Mouse (Mus musculus) embryonic facial prominence, embryonic 15.5 days (tissue): Measurements from ENCODE around the gene Hip1r. TPM values are rescaled to one million over a fixed set of nuclear protein-coding genes. Genes with fewer than 3 reads are reported as not detected.

Source experiments
- ATAC-seq: fragments of 200-750 bp; cut with Nextera tagmentation; 2 replicates; pipeline ENCODE4 v1.8.0; 2017; ENCODE audit warnings: low read depth, moderate TSS enrichment; ENCODE audit not compliant: insufficient number of reproducible peaks, low FRiP score, low TSS enrichment
- H3K27ac ChIP-seq: fragments of 300-500 bp; sonication (generic); replicated peaks from 2 replicates; pipeline ENCODE4 v1.5.1; 2015; ENCODE audit warnings: mild to moderate bottlenecking, inconsistent platforms
- H3K27me3 ChIP-seq: fragments of 300-500 bp; sonication (generic); 2 replicates; pipeline ENCODE4 v1.6.1; 2015; ENCODE audit warnings: inconsistent platforms
- H3K36me3 ChIP-seq: fragments of 300-500 bp; sonication (generic); 2 replicates; pipeline ENCODE4 v1.6.1; 2015; ENCODE audit warnings: mild to moderate bottlenecking, inconsistent platforms
- H3K4me1 ChIP-seq: fragments of 300-500 bp; sonication (generic); 2 replicates; pipeline ENCODE4 v1.6.1; 2015; ENCODE audit warnings: inconsistent platforms
- H3K4me2 ChIP-seq: fragments of 300-500 bp; sonication (generic); replicated peaks from 2 replicates; pipeline ENCODE4 v1.6.1; 2015; ENCODE audit warnings: mild to moderate bottlenecking, inconsistent platforms
- H3K4me3 ChIP-seq: fragments of 300-500 bp; sonication (generic); replicated peaks from 2 replicates; pipeline ENCODE4 v1.5.1; 2015; ENCODE audit warnings: mild to moderate bottlenecking, inconsistent platforms
- H3K9ac ChIP-seq: fragments of 300-500 bp; sonication (generic); 2 replicates; pipeline ENCODE4 v1.6.1; 2015; ENCODE audit warnings: inconsistent platforms
- H3K9me3 ChIP-seq: fragments of 300-500 bp; sonication (generic); replicated peaks from 2 replicates; pipeline ENCODE4 v1.6.1; 2016; ENCODE audit warnings: inconsistent platforms
- WGBS: fragments of 180-500 bp; shearing (Covaris S2); methylation state at CpG from one replicate; pipeline ENCODE4 v1.1.7; 2015; 5-methylcytosine and 5-hydroxymethylcytosine counted together
- polyA plus RNA-seq: library from polyadenylated mRNA; unstranded; fragments of >200 nt; fragmentation: Nextera tagmentation; extraction: Ambion mirVana; gene quantifications from 2 replicates; pipeline ENCODE4 v1.2.1, GENCODE M21; 2015

The Hip1r gene
- 14.2 and 16.1 TPM in 2 replicates for polyA plus RNA-seq

DNA sequence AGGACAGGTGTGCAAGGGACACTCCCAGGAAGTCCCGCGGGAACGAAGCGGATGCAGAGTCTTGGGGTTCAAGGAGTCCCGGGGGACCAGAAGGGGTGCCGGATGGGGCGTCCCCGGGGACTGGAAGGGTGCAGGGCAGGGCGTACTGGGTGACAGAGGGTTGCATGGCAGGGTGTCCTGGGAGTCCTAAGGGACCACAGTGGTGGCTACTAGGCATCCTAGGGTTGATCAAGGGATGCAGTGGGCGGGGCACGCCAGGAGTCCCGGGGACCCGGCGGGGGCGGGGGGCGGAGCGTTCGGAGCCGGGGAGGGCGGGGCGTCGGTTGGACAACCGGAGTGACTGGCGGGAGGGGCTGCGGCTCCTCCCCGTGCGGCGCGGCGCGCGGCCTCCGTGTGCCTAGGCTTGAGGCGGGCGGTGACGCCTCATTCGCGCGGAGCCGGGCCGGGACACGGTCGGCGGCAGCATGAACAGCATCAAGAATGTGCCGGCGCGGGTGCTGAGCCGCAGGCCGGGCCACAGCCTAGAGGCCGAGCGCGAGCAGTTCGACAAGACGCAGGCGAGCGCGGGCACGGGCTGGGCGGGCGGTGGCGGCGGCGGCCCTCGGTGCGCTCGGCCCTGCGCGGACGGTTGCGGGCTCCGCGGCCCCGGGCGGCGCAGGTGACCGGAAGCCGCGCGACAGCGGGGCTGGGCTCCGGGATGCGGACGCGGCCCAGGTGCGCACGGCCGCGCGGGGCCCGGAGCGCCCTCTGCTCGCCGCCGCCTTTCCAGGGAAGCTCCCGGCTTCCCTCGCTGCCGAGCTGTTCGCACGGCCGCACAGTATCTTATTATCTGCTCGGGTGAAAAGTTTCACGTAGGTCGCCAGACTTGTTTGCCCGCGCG, at the start of gene Hip1r:
Hip1r (plus strand) TSS at position 330 of the 880 bp plus-strand sequence.
- Histone ChIP-seq H3K27ac (peak within 1 kb of the TSS; percentile 3), H3K4me3 (peak within 1 kb of the TSS; percentile 55), H3K36me3 (no peaks in the 10 kb centered on the region), H3K9me3 (no peaks in the 10 kb centered on the region), H3K4me2 (peak within 1 kb of the TSS; percentile 95), H3K27me3 (peaks cover 6% of the 10 kb centered on the region; the same call in 1 of the 2 replicates), H3K4me1 (peaks cover 36% of the 10 kb centered on the region), H3K9ac (peak within 1 kb of the TSS; percentile 37)
- peak; percentile 69 for ATAC-seq
- under 1% methylated on average over 80 of the region's 106 CpGs for WGBS

DNA sequence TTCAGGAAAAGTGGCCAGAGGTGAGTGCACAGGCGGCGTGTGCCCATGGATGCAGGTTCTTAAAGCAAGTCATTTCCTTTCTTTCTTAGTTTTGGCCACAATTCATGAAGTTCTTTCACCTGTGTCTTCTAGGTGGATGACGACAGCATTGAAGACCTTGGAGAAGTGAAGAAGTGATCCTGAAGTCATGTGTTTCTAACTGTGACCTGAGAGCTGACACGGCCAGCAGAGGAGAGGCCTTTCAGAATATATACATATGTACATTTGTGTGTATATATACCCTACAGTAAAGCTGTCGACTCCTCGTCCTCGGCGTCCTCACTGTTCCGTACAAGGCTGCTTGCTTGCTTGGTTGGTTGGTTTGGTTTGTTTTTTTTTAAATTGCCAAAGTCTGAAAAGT, 46.3 kb upstream of the Hip1r start, which contains the start of gene Gm43518:
Gm43518 (plus strand) TSS at position 301 of the 400 bp plus-strand sequence.
- Histone ChIP-seq H3K27ac (no peak within 1 kb of the TSS), H3K9ac (no peak within 1 kb of the TSS), H3K4me3 (no peak within 1 kb of the TSS), H3K4me1 (peaks cover 10% of the 10 kb centered on the region; the same call in 1 of the 2 replicates), H3K9me3 (no peaks in the 10 kb centered on the region), H3K27me3 (no peaks in the 10 kb centered on the region), H3K4me2 (no peak within 1 kb of the TSS), H3K36me3 (peaks cover 67% of the 10 kb centered on the region)
- WGBS: 93% methylated on average over 9 of the region's 9 CpGs
- no peak for ATAC-seq

DNA sequence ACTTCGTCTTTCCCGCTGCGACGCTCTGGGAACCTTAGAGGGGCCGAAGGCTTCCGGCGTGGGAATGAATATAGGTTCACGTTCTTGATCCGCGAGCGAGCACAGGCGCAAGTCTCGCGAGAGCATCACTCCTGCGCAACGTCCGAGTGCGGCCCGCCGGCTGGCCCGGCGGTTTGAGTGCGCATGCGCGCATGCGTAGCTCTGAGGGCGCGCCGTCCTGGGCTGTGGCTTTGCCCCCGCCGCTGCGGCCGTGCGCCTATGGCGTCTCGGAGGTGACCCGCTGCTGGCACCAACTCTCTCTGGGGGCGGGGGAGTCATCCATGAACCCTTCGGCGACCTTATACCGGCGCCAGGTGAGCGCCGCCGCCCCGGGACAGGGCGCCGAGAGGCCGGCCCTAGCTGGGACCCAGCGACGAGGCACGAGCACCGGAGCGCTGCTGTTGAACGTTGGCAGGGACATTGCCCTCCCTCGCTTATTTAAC, 42.9 kb upstream of the Hip1r start, which contains the start of gene Ccdc62:
Ccdc62 (plus strand) TSS at position 172 of the 482 bp plus-strand sequence.
- H3K36me3 ChIP-seq: peaks cover 33% of the 10 kb centered on the region

DNA sequence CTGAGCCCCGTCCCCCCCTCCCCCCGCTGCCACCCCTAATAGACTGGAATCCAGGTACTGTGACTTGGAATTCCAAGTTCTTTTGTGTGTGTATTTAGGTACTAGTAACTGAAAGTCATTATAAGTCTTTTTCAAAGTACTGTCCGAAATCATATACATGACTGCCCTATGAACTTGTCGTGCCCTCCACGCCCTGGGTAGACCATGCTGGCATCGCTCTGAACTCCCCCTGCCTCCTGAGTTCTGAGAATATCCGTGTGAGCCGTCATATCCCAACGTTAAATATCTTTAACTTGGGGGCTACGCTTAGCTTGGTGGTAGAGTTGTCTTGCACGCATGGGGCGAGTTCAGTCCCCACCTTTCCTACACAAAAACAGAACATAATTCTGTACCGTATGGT, 42.3 kb upstream of the Hip1r start:
- Histone ChIP-seq H3K9ac (peak overlapping the region; percentile 71), H3K4me1 (peaks cover 10% of the 10 kb centered on the region; the same call in 1 of the 2 replicates), H3K27ac (peak overlapping the region; percentile 91; the same call in 1 of the 2 replicates), H3K9me3 (no peaks in the 10 kb centered on the region), H3K36me3 (peaks cover 27% of the 10 kb centered on the region), H3K4me2 (peak overlapping the region; percentile 75), H3K4me3 (peak overlapping the region; percentile 64), H3K27me3 (no peaks in the 10 kb centered on the region)
- 45% methylated on average over 13 of the region's 13 CpGs for WGBS
- ATAC-seq: no peak

More for the DNA sequence above, 42.9 kb upstream of the Hip1r start, which contains the start of gene Ccdc62:
- Histone ChIP-seq H3K27me3 (no peaks in the 10 kb centered on the region), H3K9me3 (no peaks in the 10 kb centered on the region), H3K9ac (peak within 1 kb of the TSS; percentile 71), H3K4me3 (peak within 1 kb of the TSS; percentile 64), H3K4me2 (peak within 1 kb of the TSS; percentile 75), H3K27ac (peak within 1 kb of the TSS; percentile 91), H3K4me1 (peaks cover 10% of the 10 kb centered on the region; the same call in 1 of the 2 replicates)
- under 1% methylated on average over 56 of the region's 56 CpGs for WGBS
- peak; percentile 97 for ATAC-seq

DNA sequence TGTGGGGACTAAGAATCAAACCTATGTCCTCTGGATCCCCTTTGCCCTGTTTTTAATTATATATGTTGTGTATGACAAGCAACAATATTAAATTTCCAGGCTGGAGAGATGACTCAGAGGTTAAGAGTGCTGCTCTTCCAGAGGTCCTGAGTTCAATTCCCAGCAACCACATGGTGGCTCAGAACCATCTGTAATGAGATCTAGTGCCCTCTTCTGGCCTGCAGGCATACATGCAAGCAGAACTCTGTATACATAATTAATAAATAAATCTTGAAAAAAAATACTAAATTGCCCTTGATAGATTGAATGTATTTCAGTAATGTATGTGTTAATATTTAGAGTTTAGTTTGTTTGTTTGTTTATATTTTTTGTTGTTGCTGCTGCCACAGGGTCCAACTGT, 40.5 kb upstream of the Hip1r start:
- H3K4me2 ChIP-seq: no peak overlapping the region
- H3K4me3 ChIP-seq: no peak overlapping the region
- H3K27me3 ChIP-seq: no peaks in the 10 kb centered on the region
- no peak overlapping the region for H3K9ac ChIP-seq
- peaks cover 10% of the 10 kb centered on the region; the same call in 1 of the 2 replicates for H3K4me1 ChIP-seq
- H3K9me3 ChIP-seq: no peaks in the 10 kb centered on the region
- no peak overlapping the region for H3K27ac ChIP-seq
- peaks cover 10% of the 10 kb centered on the region for H3K36me3 ChIP-seq
- ATAC-seq: no peak

DNA sequence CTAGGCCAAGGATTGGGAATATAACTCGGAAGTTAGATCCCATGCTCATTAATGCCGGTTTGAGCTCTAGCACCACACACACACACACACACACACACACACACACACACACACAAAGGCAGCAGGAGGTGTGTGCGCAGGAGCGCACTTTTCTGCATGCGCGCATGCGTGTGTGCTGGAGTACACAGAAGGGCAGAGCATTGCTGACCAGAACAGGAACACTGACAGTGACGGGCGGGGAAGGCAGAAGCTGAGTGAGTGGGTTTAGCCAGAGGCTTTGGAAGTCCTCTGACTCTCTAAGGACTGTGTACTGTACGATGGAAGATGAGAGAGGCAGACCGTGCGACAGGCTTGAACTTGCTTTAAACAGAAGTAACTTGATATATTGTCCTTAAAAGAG, 39.9 kb upstream of the Hip1r start:
- Histone ChIP-seq H3K27me3 (no peaks in the 10 kb centered on the region), H3K36me3 (peaks cover 4% of the 10 kb centered on the region; the same call in 1 of the 2 replicates), H3K4me1 (peaks cover 10% of the 10 kb centered on the region; the same call in 1 of the 2 replicates), H3K4me3 (no peak overlapping the region), H3K27ac (no peak overlapping the region), H3K9me3 (no peaks in the 10 kb centered on the region), H3K4me2 (0 out of 2 replicates have a peak overlapping the region, but pooled peaks have one; percentile 19), H3K9ac (no peak overlapping the region)
- 61% methylated on average over 12 of the region's 12 CpGs for WGBS
- no peak for ATAC-seq

DNA sequence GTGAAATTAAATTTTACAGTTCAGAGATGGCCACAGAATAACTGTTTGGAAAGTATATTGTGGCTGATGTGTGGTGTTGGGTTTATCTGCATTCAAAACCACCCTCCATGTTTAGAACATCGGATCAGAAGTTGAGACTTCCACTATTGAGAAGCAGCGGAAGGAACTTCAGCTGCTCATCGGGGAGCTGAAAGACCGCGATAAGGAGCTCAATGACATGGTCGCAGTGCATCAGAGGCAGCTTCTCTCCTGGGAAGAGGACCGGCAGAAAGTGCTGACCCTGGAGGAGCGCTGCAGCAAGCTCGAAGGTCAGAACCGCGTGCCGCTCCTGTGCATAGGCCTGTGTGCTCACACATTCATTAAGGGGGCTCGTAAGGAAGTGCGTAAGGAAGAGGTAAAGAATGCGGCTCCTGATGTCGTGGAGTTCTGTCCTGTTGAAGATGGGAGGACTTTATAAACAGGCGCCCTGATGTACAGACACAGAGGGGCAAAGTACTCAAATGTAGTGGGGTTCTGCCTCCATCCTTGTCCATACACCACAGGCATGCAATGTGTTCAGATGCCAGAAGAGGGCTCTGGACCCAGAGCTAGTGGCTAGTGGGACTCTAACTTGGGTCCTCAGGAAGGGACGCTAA, 39.4 kb upstream of the Hip1r start:
- H3K27ac ChIP-seq: no peak overlapping the region
- WGBS: 42% methylated on average over 18 of the region's 18 CpGs
- H3K4me3 ChIP-seq: no peak overlapping the region
- H3K9me3 ChIP-seq: no peaks in the 10 kb centered on the region
- no peaks in the 10 kb centered on the region for H3K27me3 ChIP-seq
- 0 out of 2 replicates have a peak overlapping the region, but pooled peaks have one; percentile 19 for H3K4me2 ChIP-seq
- ATAC-seq: no peak
- H3K4me1 ChIP-seq: peaks cover 10% of the 10 kb centered on the region; the same call in 1 of the 2 replicates
- H3K36me3 ChIP-seq: peaks cover under 1% of the 10 kb centered on the region; the same call in 1 of the 2 replicates
- no peak overlapping the region for H3K9ac ChIP-seq

DNA sequence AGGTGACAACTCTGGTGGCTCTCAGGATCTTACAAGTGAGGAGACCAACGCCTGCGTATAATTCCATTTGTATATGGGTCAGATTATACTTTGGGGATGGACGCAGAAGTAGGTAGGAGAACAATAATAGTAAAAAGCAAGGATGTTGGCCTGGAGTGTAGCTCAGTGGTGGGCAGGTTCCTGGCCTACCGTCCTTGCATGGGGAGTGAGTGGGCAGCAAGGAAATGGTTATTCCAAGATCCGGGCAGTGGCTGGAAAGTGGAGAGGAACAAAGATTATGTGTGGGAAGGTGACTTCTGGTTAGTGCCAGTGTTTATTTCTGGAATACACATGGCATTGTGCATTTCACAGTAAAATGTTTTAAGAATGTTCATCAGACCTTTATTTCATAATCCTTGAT, 37.5 kb upstream of the Hip1r start:
- H3K4me1 ChIP-seq: peaks cover 7% of the 10 kb centered on the region; the same call in 1 of the 2 replicates
- no peak overlapping the region for H3K9ac ChIP-seq
- H3K4me3 ChIP-seq: no peak overlapping the region
- H3K9me3 ChIP-seq: no peaks in the 10 kb centered on the region
- ATAC-seq: no peak
- no peaks in the 10 kb centered on the region for H3K36me3 ChIP-seq
- 88% methylated on average over 5 of the region's 5 CpGs for whole genome bisulfite sequencing
- no peak overlapping the region for H3K27ac ChIP-seq
- H3K27me3 ChIP-seq: no peaks in the 10 kb centered on the region
- H3K4me2 ChIP-seq: no peak overlapping the region

DNA sequence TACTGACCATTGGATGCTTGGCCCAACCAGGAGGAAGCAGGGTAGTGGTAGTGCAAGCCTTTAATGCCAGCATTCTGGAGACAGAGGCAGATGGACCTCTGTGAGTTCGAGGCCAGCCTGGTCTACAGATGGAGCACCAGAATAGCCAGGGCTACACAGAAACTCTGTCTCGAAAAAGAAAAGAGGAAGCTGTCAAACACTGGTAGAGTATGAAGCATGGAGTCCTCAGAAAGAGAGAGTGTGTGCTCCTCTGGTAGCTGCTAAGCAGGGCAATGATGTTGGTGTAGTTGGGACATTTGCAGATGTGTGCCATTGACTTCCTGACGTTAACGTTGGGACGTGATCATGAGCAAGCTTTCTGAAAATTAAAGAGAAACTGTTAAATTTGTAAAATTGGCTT, 34.9 kb upstream of the Hip1r start:
- H3K4me1 ChIP-seq: no peaks in the 10 kb centered on the region
- H3K9me3 ChIP-seq: no peaks in the 10 kb centered on the region
- no peak for ATAC-seq
- no peak overlapping the region for H3K4me3 ChIP-seq
- WGBS: 73% methylated on average over 5 of the region's 5 CpGs
- no peaks in the 10 kb centered on the region for H3K36me3 ChIP-seq
- H3K9ac ChIP-seq: no peak overlapping the region
- H3K27ac ChIP-seq: no peak overlapping the region
- H3K27me3 ChIP-seq: no peaks in the 10 kb centered on the region
- no peak overlapping the region for H3K4me2 ChIP-seq

DNA sequence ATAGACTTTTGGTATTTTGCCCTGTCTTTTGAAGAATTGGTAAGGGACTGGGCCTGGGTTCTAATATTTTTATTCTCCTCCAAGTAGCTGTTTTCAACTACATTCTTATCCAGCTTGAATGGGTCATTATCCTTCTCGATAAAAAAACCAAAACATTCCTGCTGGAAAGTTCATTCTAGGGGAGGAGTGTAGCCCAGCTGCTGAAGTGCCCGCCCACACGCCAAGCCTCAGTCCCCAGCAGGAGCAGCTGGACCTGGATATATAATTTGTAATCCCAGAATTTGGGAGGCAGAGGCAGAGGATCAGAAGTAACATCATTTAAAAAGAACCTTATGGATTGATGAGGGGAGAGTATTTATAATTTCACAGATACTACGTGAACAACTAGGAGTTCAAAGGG, 26.9 kb upstream of the Hip1r start:
- Histone ChIP-seq H3K9me3 (no peaks in the 10 kb centered on the region), H3K36me3 (no peaks in the 10 kb centered on the region), H3K27ac (no peak overlapping the region), H3K4me1 (no peaks in the 10 kb centered on the region), H3K4me3 (no peak overlapping the region), H3K4me2 (no peak overlapping the region), H3K9ac (no peak overlapping the region), H3K27me3 (no peaks in the 10 kb centered on the region)
- no peak for ATAC-seq
- 62% methylated on average over 4 of the region's 4 CpGs for WGBS
